Mouse (Mus musculus): ENCODE data around the gene Fam189a1.

Gene Fam189a1

GRCm38 (mm10) chr7:64881387-64881786 is 275.0 kb downstream of the Fam189a1 start:
- DNase-seq (ENCODE audit: low spot score in 2 of 2): no peak

DNA sequence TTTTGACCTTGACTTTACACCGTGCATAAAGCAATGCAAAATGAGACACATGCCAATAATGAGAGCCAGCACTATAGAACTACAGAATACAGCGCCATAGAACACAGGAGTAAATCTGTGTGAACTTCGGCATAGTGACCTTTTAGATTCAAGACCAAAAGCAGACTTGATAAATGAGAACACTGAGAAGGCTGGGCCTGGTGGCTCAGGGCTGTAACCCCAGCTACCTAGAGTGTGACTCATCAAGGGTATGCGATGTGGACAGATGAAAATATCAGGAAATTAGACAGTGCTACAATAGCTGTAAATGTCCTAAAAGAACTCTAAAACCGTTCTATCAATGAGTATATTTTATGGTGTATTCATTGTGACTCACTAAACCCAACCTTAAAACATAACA is 276.0 kb downstream of the Fam189a1 start:
- DNase-seq (ENCODE audit: low spot score in 2 of 2): no peak

GRCm38 (mm10) chr7:64874941-64875340 is 281.4 kb downstream of the Fam189a1 start:
- DNase-seq (ENCODE audit: low spot score in 2 of 2): no peak

DNA sequence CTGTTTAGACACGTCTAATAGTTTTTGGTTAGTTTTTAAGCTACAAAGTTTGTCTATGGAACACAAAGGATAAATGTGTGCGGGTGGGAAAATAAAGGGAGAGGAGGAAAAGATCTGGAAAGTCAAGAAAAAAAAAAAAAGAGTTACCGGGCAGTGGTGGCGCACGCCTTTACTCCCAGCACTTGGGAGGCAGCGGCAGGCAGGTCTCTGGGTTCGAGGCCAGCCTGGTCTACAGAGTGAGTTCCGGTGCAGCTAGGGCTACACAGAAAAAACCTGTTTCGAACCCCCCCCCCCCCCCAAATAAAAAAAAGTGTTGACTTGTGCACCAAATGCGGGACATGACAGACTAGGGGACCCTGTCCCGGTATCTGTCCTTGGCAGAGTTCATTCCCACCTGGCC is 283.1 kb downstream of the Fam189a1 start:
- no peak for DNase-seq (ENCODE audit: low spot score in 2 of 2)

DNA sequence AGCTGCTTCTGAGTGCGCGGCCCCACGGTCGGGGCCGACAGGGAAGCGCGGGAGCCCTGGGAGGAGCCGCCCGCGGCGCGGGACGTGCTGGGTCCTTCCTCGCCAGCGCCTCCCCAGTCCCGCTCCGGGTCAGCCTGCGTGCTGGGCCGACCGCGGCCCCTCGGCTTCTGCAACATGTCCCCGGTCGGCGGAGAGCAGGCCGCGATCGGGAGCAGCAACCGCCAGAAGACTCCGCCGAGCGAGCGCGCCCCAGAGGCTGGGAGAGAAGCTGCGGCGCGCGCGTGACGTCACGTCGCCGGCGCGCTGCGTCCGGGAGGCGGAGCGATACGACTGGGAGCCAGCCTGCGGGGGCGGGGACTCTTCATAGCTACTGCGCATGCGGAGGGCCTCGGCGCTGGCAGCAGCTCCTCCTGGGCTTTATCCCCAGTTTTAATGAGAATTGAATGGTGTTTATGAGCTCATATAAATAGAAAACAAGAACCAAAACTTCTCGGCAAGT is 283.6 kb downstream of the Fam189a1 start, which contains the start of gene Nsmce3:
Gene Nsmce3, minus strand, starts transcription at position 255 of the 499 bp plus-strand sequence.
- peak; percentile 95 for DNase-seq (ENCODE audit: low spot score in 2 of 2)

DNA sequence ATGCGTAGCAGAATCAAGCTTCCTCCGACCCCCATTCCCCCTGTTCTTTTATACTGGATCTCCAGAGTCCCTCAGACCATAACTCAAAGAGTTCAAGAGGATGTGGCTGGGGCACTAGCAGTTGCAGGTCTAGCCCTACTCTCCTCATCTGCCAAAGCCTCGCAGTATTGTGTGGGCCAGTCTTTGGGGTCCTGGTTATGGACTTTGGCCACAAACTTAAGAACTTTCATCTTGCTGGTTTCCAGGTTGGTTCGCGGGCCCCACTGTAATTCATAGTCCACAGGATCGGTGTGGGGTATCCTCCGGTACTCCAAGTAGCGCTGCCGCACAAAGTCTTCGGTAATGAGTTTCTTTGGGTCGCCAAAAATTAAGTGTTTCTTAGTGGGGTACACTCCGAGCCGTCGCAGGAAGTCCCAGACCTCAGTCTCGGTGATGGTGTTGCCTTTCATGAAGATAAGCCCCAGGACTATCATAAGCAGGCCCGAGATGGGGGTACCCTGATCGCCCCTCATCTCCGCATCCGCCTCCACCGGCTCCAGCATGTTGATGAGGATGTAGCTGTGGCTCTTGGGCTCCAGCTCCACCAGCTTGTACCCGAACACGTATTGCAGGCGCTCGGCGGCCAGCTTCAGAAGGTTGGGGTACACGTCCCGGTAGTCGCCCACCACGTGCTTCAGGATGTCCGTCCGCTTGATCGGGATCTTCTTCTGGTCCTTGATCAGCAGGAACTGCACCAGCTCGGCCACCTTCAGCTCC is 284.2 kb downstream of the Fam189a1 start:
- no peak for DNase-seq (ENCODE audit: low spot score in 2 of 2)

DNA sequence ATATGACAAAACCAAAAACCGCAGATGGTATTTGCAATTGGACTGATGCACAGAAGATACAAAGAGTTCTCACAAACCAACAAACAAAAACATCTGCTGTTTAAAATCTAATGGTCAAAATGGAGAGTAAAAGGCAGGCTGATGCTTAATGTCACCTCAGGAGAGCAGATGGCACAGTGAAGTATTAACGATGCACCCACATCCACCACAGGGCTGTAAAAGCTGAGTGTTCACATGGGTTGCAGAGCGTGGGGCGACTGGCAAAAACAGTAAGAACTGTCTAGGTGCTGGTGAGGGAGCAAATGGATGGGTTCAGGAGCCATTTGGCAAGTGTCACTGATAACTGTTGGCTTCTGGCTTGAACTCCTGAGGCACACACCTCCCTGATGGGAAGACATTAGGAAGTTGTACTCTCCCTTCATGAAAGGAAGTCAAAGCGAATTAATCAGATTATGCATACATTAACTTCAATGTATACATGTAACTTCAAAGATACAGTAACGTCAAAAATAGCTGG is 286.8 kb downstream of the Fam189a1 start:
- no peak for DNase-seq (ENCODE audit: low spot score in 2 of 2)

DNA sequence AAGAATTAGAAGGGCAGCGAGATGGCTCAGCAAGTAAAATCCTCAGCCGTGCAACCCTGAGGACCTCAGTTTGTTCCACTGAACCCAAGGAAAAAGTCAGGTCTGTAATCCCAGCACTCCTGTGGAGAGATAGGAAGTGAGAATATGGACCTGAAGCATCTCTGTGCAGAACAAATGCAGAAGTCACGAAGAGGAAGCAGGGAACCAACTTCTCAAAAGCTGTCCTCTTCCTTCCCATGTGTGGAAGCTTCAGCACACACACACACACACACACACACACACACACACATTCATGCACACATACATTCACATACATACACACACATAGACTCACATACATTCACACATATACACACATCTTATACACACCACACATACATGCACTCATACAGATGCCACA is 292.8 kb downstream of the Fam189a1 start:
- DNase-seq (ENCODE audit: low spot score in 2 of 2): no peak

DNA sequence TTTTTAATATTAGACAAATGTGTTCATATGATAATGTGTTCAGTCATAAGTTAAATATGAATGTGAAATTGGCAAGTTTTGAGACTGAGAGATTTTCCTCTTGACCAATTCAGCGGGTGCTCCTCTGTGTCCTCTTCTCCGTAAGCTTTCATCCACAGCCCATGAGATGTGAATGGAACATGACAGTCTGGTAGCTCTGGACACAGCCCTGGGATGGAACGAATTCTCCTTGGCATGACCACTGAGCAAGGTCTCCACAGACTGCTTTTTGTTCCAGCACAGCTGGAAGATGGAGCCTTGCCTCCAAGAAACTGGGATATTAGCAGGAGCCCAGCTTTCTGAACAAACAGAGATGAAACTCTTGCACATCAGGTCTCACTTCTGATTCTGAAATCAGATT is 293.4 kb downstream of the Fam189a1 start:
- no peak for DNase-seq (ENCODE audit: low spot score in 2 of 2)

GRCm38 (mm10) chr7:64856526-64857082 is 299.8 kb downstream of the Fam189a1 start:
- no peak for DNase-seq (ENCODE audit: low spot score in 2 of 2)

- no peak for DNase-seq (ENCODE audit: low spot score in 2 of 2)
These were observed 300.4 kb downstream of the Fam189a1 start for GRCm38 (mm10) chr7:64855976-64856375.

- DNase-seq (ENCODE audit: low spot score in 2 of 2): no peak
These were observed 300.9 kb downstream of the Fam189a1 start for GRCm38 (mm10) chr7:64855389-64855927.

- no peak for DNase-seq (ENCODE audit: low spot score in 2 of 2)
These were observed 305.6 kb downstream of the Fam189a1 start for GRCm38 (mm10) chr7:64850791-64851190.

DNA sequence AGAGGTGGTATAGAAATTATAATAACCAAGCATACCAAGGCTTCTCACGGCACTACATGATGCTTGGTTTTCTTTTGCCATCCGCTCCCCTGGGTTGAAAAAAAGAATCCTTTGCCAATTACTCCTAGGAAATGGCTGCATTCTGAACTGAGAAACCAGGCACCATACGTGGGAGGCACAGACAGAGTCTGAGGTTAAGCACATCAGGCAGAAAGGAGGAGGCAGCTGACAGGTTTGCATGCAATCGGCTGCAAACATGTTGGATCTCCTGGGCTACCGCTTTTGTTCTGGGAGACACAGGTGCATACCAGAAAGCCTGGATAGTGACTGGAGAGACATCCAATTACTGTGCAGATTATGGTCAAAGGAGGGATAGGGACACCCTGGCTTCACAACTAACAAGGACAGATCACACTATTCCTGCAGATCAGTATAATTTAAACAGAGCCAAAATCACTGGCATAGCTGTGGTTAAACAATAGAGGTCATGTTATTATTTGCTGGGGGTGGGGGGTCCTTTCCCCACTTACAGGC is 308.9 kb downstream of the Fam189a1 start:
- no peak for DNase-seq (ENCODE audit: low spot score in 2 of 2)

GRCm38 (mm10) chr7:64846061-64846460 is 310.3 kb downstream of the Fam189a1 start:
- DNase-seq (ENCODE audit: low spot score in 2 of 2): peak in 1 of 2 experiments; percentile 4

DNA sequence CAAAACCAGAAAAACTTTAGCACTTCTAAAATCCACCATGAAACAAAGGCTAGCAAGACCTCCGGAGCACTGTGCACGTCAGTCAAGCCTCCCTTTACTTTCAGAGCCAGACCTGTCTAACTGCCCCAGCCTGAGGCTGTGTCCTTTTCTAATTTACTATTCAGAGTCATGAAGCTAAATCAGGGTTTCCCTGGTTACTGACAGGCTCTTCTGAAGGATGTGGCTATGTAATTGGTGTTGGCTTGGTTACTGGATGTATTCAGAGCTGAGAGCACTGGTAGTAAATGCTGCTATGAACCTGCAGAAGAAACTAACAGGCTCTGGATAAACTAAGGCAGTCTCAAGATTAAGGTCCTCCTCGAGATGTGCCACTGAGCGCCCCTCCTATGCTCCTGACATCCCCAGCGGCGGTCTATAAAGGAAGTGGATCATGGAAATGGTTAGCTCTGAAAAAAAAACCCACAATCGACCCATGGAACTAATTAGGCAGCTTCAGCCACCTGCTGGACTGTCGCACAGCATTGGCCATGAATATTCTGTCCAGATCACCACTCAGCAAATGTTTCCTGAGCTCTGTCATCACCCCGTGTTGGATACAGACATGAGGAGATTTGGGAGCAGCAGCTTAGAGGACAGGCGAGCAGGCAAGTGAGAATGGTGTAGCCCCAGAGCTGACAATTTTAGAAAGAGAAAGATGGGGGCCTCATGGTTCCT is 315.3 kb downstream of the Fam189a1 start:
- DNase-seq (ENCODE audit: low spot score in 2 of 2): no peak

DNA sequence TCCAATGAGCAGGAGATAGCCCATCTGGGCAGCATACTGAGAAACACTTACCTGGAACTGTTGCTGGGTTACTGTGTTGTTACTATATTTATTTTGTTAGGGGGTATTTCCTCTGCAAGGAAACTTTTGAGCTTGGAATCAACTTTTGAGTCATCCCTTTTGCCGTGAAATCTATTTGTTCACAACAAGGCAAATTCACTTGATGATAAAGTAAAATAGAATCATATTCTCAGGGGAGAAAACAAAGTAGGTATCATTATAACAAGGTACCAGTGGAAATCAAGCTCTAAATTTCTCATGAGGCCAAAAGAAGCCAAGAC is 315.8 kb downstream of the Fam189a1 start:
- no peak for DNase-seq (ENCODE audit: low spot score in 2 of 2)

DNA sequence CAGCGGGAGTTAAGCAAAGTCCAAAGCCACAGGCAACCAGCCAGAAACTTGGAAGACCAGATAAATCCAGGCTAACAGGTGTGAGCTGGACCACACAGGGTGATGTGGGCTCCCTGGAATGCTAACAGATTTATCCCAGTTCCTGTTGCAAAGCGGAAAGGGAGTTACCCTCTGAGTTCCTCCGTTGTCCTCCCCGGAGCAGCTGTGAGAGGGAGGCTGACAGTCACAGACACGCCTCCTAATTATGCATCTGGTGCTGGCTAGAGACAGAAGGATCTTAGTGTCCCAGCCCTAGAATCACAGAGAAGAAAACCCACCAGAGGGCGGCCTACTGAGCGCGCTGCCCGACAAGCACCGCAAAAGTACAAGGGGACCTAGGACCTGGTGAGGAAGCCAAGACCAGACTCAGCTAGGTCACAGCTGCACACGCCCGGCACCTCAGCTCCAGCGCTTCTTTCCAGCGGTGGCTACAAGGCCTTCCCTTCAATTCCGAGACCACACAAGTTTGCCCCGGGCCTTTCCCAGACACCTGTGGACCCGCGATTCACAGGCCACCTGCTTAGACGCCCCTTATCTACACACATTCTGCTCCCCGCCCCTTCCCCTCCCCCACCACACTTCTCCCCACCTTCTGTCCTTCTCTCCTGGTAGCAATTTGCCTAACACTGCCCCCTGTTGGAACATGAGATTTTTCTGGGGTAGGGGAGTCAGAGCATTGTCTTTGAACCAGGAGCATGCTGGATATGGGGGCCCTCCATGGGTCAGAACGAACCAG is 316.4 kb downstream of the Fam189a1 start:
- DNase-seq (ENCODE audit: low spot score in 2 of 2): peak; percentile 19 to 58

DNA sequence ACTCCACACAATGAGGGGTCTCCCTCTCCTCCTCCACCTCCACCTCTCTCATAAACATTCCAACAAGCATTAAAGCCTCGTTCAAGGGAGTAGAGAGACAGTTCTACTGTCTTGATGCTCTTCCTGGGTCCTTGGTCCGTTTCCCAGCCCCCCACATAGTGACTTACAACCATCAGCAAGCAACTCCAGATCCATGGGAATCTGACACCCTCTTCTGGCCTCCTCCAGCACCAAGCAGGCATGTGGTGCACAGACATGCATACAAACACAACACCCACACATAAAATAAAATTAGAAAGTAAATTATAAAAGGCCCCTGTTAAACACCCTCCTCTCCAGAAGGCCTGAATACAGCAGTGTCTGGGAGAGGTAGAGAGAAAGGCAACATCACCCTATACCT is 317.1 kb downstream of the Fam189a1 start:
- no peak for DNase-seq (ENCODE audit: low spot score in 2 of 2)

GRCm38 (mm10) chr7:64830214-64830995 is 326.0 kb downstream of the Fam189a1 start:
- no peak for DNase-seq (ENCODE audit: low spot score in 2 of 2)

All from heart, adult 9 months (tissue).